Mouse (Mus musculus) bone marrow macrophage, adult 2 months (primary cell): Measurements from ENCODE around the gene Nnmt.

Source experiments
- CTCF ChIP-seq: IDR thresholded peaks from 2 replicates; pipeline ENCODE4 v1.5.1; 2012; ENCODE audit warnings: low read depth, mild to moderate bottlenecking, low read length, moderate library complexity
- POLR2A ChIP-seq: IDR thresholded peaks from 2 replicates; pipeline ENCODE4 v1.6.1; 2012; ENCODE audit warnings: mild to moderate bottlenecking, low read depth, low read length, borderline replicate concordance

- no peak for TF ChIP-seq POLR2A
- no peak for TF ChIP-seq CTCF
Observed at GRCm38 (mm10) chr9:48641636-48642035, 36.7 kb upstream of the Nnmt start.
